Mouse (Mus musculus) limb, embryonic 11.5 days (tissue): ENCODE measurements around the gene Rbmx. TPM values are rescaled to one million over a fixed set of nuclear protein-coding genes. Genes with fewer than 3 reads are reported as not detected.

Experiments
- ATAC-seq: fragments of 200-750 bp; cut with Nextera tagmentation; 2 replicates; pipeline ENCODE4 v1.8.0; 2017; ENCODE audit warnings: low read depth; ENCODE audit not compliant: insufficient number of reproducible peaks, low FRiP score, low TSS enrichment
- DNase-seq: peaks from one replicate; pipeline ENCODE4 v3.0.0-alpha.2; 2015; ENCODE audit warnings: low spot score
- H3K27ac ChIP-seq: fragments of 300-500 bp; sonication (generic); replicated peaks from 2 replicates; pipeline ENCODE4 v1.5.1; 2014; ENCODE audit warnings: low read depth, mild to moderate bottlenecking, low read length
- H3K27me3 ChIP-seq: fragments of 300-500 bp; sonication (generic); 2 replicates; pipeline ENCODE4 v1.6.1; 2014; ENCODE audit warnings: mild to moderate bottlenecking, low read length, mixed read lengths; ENCODE audit not compliant: control insufficient read depth, insufficient read depth
- H3K36me3 ChIP-seq: fragments of 300-500 bp; sonication (generic); 2 replicates; pipeline ENCODE4 v1.6.1; 2014; ENCODE audit warnings: mild to moderate bottlenecking, low read length, moderate library complexity, mixed read lengths; ENCODE audit not compliant: control insufficient read depth, insufficient read depth
- H3K4me1 ChIP-seq: fragments of 300-500 bp; sonication (generic); 2 replicates; pipeline ENCODE4 v1.6.1; 2014; ENCODE audit warnings: low read length, mixed read lengths; ENCODE audit not compliant: control insufficient read depth, insufficient read depth
- H3K4me2 ChIP-seq: fragments of 300-500 bp; sonication (generic); 2 replicates; pipeline ENCODE4 v1.6.1; 2014; ENCODE audit warnings: low read depth, mild to moderate bottlenecking, moderate library complexity; ENCODE audit not compliant: severe bottlenecking
- H3K4me3 ChIP-seq: fragments of 300-500 bp; sonication (generic); 2 replicates; pipeline ENCODE4 v1.5.1; 2014; ENCODE audit warnings: low read depth, low read length
- H3K9ac ChIP-seq: fragments of 300-500 bp; sonication (generic); 2 replicates; pipeline ENCODE4 v1.6.1; 2014; ENCODE audit warnings: mild to moderate bottlenecking, low read length
- H3K9me3 ChIP-seq: fragments of 300-500 bp; sonication (generic); 2 replicates; pipeline ENCODE4 v1.6.1; 2016; ENCODE audit warnings: low read length; ENCODE audit not compliant: control insufficient read depth
- WGBS: fragments of 180-500 bp; shearing (Covaris S2); extraction: QIAGEN DNeasy Blood & Tissue Kit; methylation state at CpG from one replicate; pipeline ENCODE4 v1.1.7; 2014; 5-methylcytosine and 5-hydroxymethylcytosine counted together
- polyA plus RNA-seq: library from polyadenylated mRNA; unstranded; fragments of >200 nt; fragmentation: Nextera tagmentation; extraction: Ambion mirVana; gene quantifications from 2 replicates; pipeline ENCODE4 v1.2.1, GENCODE M21; 2014

Rbmx gene
- polyA plus RNA-seq, 1 experiment from 2014 or later, result 204 TPM

GRCm38 (mm10) chrX:57338371-57339211 lies 54.2 kb downstream of the Rbmx start, which contains the start of gene Arhgef6:
TSS of gene Arhgef6 (minus strand) at chrX:57338729.
- WGBS, result 68% methylated on average over 18 of the region's 18 CpGs
- no peak within 1 kb of the TSS for H3K4me2 ChIP-seq
- H3K36me3 ChIP-seq, result no peaks in the 10 kb centered on the region
- H3K9me3 ChIP-seq, result no peaks in the 10 kb centered on the region
- H3K27ac ChIP-seq, result no peak within 1 kb of the TSS
- no peaks in the 10 kb centered on the region for H3K27me3 ChIP-seq
- ATAC-seq, result no peak
- no peaks in the 10 kb centered on the region for H3K4me1 ChIP-seq
- no peak within 1 kb of the TSS for H3K4me3 ChIP-seq
- no peak for DNase-seq
- H3K9ac ChIP-seq, result no peak within 1 kb of the TSS

- Histone ChIP-seq H3K27ac (no peak overlapping the region), H3K4me3 (no peak overlapping the region)
- ATAC-seq, result no peak
Observed at GRCm38 (mm10) chrX:57337582-57337981, 55.3 kb downstream of the Rbmx start.

GRCm38 (mm10) chrX:57336958-57337357 lies 55.9 kb downstream of the Rbmx start:
- H3K27ac ChIP-seq, result no peak overlapping the region
- DNase-seq (no peak), ATAC-seq (no peak)
- no peak overlapping the region for H3K9ac ChIP-seq
- H3K4me1 ChIP-seq, result no peaks in the 10 kb centered on the region
- no peak overlapping the region for H3K4me3 ChIP-seq
- 88% methylated on average over 9 of the region's 9 CpGs for WGBS
- no peak overlapping the region for H3K4me2 ChIP-seq
- no peaks in the 10 kb centered on the region for H3K27me3 ChIP-seq
- no peaks in the 10 kb centered on the region for H3K9me3 ChIP-seq
- no peaks in the 10 kb centered on the region for H3K36me3 ChIP-seq

More at GRCm38 (mm10) chrX:57337582-57337981, 55.3 kb downstream of the Rbmx start:
- H3K9ac ChIP-seq, result no peak overlapping the region
- no peaks in the 10 kb centered on the region for H3K36me3 ChIP-seq
- DNase-seq, result no peak
- no peaks in the 10 kb centered on the region for H3K9me3 ChIP-seq
- H3K27me3 ChIP-seq, result no peaks in the 10 kb centered on the region
- H3K4me2 ChIP-seq, result no peak overlapping the region
- no peaks in the 10 kb centered on the region for H3K4me1 ChIP-seq

GRCm38 (mm10) chrX:57335313-57335712 lies 57.5 kb downstream of the Rbmx start:
- Histone ChIP-seq H3K4me2 (no peak overlapping the region), H3K4me1 (no peaks in the 10 kb centered on the region), H3K9me3 (no peaks in the 10 kb centered on the region), H3K9ac (no peak overlapping the region), H3K27me3 (no peaks in the 10 kb centered on the region), H3K4me3 (no peak overlapping the region), H3K27ac (no peak overlapping the region), H3K36me3 (no peaks in the 10 kb centered on the region)
- 82% methylated on average over 6 of the region's 6 CpGs for WGBS
- DNase-seq (no peak), ATAC-seq (no peak)

Other genes starting within 250 kb of the Rbmx start
- gene Cd40lg, start 180.9 kb downstream of the Rbmx start, polyA plus RNA-seq, result not detected in 2 replicates
- gene Arhgef6, start 54.3 kb downstream of the Rbmx start, polyA plus RNA-seq, result 1.7 and 2.9 TPM in 2 replicates
- not detected in 2 replicates for gene Gm364, start 16.1 kb upstream of the Rbmx start, polyA plus RNA-seq
- not detected in 2 replicates for gene Gpr101, start 110.7 kb upstream of the Rbmx start, polyA plus RNA-seq